Mouse (Mus musculus): ENCODE measurements around the gene Blnk.

Gene Blnk

DNA sequence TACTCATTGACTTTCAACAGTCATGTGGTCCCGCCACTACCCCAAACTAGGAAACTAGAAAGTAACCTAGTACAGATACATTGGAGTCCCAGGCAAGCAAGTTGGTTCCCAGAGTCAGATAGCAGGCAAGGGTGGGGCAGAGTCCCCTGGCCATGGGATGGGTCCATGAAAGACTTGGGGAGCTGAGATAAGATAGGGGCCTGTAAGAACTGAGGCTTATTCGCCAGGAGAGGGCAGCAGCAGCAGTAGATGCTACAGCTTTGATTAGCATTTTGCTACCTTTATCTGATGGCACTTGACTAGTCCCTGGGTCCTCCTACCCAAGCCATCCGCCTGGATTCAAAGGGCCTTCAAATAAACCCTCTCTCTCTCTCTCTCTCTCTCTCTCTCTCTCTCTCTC lies 5.2 kb upstream of the Blnk start:
- no peak for DNase-seq (ENCODE audit: low spot score)

DNA sequence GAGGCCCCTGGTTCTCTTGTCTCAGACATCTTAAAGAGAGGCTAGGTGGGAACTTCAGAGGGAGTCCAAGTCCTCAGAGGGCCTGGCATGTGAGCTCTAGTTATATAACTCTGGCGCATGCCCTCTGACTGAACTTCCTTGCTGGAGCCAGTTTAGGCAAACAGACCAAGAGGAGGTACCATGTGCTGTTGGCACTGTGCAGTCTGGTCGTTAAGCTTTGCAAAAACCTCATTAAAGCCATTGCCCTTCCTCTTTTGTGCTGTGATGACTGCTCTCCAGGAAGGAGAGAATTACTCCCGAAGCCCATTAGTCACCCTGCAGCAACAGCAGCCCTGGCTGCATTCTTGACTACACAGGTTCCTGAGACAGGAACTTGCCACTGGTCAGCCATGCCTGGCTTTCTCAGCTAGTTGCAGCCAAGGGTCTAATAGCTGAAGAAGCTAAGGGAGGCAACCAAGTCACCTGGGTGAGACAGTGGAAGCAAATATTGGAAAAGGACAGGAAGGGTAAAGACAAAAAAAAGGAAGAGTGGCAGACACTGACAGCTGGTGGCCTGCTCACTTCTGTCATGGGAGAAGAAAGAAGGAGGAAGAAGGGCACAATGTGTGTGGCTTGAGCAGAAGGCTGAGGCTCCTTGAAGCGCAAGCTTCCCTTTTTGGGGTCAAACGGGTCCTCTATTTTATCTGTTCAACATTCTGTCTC lies 4.3 kb upstream of the Blnk start:
- no peak for DNase-seq (ENCODE audit: low spot score)

DNA sequence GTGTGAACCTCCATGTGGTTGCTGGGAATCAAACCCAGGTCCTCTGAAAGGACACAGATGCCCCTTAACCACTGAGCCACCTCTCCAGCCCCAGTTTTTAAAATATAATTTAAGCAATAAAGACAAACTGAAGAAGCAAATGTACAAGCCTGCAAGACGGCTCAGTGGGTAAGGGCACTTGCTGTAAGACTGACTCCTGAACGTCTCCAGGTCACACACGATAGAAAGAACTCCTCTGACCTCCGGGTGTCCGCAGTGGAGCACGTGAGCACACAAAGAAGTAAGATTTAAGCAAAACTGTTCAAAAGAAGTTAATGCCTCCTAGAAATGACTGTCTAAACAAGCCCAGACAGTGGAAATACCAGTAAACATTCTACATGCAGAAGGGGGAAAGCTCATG lies 2.4 kb upstream of the Blnk start:
- DNase-seq (ENCODE audit: low spot score): no peak

DNA sequence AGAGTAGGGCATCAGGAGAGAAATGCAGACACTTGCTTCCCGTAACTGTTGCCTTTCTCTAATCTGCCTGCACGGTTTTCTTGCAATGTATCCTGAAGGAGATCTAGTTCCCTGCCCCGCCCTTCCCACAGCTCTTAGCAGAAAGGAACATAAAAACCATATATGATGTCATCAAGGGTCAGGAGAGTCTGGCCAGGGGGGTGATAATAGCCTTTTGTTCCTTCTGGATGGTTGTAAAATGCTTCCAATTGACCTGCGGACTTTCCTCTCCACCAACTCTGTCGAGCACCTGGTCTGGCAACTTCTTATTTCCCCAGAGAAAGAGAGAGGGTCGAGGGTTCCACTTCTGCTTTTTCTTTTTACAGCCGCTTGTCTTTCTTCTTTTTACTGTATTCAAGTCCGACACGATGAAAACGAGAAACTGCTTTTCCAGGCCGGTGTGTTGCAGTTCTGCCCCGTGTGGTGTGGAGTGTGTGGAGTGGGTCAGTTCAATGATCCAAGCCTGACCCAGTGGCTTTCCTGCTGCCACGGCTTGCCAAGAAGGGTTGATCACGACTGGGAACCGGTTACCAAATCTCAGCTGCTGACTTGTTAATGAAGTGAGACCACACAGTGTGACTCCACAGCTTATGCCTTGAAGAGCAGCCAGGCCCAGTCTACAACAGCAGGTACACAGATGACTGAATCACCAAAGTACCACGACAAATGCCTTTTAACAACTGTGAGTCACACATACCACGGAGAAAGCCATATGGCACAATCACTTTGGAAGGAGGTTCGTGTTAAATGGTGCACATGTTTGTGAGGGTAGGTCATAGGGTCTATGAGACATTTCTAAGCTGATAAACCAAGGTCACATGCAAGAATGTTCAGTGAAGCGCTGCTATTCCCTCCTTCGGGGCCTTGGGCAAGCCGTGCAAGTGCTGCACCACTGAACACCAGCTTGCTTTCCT lies 1.4 kb upstream of the Blnk start:
- DNase-seq (ENCODE audit: low spot score): no peak

DNA sequence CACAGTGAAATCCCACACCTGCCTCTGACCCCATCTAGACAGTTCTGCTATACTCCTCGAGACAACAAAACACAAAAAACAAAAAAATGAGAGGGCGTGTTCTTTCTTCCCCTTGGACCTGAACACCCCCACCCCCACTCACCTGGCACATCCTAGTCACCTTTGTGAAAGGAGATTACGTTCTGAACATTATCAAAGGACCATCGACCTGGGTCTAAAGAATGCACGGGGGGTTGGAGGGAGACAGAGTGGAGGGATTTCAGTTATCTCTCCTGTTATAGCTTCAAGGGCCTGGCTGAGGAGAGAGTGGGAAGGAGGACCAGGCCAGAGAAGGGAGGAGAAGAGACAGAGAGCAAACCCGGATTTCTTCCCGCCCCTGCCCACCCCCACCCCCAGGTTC lies 576 bp upstream of the Blnk start:
- DNase-seq (ENCODE audit: low spot score): no peak

DNA sequence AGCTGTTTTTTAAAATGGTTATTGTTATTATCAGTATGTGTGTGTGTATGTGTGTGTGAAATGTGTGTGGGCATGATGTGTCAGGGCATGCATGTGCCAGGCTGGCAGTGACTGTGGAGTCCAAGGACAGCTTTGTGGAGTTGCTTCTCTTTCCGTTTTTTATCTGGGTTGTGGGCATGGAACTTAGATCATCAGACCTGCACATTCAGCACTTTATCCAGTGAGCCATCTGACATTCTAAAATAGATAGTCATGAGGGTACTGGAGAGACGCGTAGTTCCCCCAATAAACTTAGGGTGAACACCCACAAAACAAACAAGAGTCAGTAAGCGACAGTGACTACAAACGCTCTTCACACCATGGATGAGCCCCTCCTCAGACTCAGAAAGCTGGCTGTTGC lies 979 bp downstream of the Blnk start:
- DNase-seq (ENCODE audit: low spot score): no peak

DNA sequence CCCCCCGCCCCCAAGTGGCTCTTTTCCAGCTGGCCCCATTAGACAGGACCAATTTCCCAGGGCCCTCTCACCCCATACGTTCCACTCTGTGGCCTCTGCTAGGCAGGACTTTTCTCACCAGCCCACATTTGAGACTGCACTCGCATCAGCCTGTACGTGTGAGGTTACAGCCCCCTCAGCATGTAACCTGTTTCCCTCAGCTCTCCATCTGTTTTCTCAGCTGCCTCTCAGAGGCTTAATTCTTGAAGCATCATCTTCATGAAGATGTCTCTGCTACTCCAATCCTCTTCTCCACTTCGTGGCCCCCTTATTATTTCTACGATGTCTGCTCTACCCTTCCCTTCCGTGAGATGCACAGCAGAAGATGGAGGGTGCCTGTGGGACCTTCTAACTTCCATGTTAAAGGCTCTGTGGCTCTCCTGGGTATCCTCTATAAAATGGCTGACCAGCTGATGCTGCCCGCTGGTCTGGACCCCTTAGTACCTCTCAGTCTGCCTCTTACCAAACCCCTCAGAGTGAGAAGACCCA lies 1.8 kb downstream of the Blnk start:
- no peak for DNase-seq (ENCODE audit: low spot score)

DNA sequence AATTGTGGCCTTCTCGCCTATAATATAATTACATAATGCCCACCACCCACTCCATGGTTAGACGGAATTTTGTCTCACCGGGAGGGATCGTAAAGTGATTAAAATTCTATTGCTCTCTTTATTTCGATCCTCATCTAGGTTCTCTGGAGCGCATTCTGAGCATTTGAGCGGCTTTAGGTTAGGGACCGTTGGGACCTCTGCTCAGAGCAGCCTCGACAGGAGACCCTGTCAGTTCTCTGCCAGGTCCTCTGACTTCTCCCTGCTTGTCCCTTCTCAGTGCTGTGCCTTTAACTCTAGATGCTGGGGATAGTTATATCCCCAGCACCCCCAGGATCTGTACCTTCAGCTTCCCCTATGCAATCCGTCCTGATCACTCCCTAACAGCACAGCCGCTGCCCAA lies 2.2 kb downstream of the Blnk start:
- DNase-seq (ENCODE audit: low spot score): no peak

DNA sequence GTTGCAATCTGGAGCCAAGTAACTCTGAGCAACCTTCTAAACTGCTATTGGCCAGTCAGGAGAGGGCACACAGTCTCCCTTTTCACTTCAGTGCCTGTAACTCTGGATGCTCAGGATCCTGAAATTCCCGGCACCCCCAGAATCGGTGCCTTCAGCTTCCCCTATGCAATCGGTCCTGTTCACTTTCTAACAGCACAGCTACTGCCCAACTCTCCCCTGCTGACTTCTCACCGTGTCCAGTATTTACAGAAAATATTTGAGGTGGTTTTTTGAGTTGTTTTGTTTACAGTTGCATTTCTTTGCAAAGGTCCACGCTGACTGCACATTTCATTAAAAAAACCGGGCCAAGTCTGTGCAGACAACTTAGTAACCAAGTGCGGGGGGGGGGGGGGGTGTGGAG lies 2.7 kb downstream of the Blnk start:
- DNase-seq (ENCODE audit: low spot score): no peak

DNA sequence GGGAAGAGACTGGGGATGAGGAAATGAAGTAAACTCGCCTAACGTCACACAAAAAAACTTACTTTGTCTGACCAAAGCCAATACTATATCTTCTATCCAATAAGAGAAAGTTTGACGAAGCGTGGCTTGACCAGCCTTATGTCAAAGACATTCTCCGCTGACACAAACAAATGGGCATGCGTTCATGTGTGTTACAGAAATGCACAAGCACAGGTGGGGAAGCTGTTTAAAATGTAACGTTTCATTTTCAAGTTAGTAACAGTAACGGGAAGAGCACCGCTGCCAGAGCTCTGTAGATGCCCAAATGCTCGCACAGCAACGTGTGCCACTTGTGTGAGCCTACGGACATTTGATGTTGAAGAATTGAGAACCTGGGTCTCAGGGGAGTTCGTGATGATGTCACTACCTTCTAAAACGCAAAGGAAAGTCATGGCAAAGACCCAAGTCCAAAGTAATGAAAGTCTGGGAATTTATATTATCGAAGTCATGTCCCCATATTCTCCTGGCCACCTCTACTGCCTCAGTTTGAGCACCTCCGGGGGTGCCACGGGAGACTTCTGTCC lies 3.5 kb downstream of the Blnk start:
- DNase-seq (ENCODE audit: low spot score): no peak

DNA sequence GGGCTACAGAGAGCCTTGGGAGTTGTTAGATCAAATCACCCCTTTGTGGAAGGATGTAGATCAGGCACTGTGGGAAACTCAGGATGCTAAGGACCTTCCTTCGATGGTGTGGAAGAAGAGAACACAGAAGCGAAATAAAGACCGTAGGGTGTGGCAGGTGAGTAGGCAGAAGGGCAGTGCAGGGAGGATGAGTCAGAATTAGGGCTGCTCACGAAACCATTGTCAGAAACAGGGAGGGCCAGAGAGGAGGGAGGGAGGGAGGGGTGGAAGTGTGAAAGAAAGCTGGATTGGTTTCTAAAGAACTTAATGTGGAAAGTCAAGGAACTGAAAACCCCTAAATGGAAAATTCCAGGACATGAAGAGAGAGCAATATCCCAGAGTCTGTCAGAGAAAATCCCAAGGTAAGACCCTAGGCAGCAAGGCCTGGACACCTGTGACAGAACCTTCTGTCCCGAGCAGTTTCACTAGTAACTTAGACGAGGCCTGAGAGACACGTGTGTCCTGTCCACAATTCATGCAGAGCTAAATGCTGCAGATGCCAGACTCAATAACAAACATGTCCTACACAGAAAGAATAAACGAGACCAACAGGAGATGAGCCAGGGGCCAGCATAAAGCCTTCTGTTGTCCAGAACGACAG lies 4.3 kb downstream of the Blnk start:
- DNase-seq (ENCODE audit: low spot score): no peak

DNA sequence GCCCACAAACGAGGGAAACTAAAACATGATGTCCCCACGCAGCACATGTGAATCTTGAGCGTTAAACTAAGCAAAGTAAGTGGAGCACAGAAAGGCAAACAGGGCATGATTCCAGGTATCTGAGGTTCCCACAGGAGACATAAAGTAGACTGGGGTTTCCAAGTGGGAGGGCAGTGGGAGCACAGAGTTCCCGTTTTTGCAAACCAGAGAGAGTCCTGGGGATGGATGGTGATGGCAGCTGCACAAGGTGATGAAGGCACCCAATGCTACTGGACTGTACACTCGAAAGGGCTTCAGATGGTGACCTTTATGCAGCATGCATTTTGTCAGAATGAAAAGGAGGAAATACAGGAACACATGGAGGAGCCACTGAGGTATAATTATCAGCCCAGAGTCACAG lies 5.5 kb downstream of the Blnk start:
- DNase-seq (ENCODE audit: low spot score): no peak

DNA sequence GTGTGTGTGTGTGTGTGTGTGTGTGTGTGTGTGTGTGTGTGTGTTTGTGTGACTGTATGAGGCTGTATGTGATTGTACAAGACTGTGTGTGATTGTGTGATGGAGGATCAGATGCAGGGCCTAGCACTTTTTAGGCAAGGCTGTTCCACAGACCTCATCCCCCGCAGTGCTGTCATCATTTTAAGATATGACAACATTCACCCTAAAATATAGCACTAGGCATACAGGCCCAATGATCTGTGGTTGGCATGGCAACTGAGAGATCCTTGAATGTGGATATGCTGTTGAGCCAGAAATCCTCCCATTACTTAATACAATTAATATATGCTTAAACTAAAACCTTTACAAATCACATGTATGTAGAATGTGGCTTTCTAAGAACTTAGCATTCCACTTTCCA lies 9.8 kb downstream of the Blnk start:
- no peak for DNase-seq (ENCODE audit: low spot score)

DNA sequence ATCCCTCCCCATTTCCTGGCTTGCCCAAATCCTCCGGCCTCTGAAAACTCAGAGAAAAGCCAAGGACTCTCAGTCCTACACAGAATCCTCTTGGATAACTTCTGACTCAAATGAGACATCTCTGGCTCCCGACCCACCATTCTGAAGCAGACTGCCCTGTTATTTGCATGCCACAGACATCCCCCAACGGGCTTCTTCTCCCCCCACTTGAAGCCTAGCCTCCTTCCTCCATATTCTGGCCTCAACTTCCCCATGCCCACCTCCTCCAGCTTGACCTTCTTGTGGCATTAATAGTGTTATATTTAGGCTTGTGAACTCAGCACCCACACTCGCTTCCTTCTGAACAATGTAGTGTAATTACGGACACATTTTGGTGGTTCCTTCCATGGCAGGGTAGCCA lies 13.7 kb downstream of the Blnk start:
- no peak for DNase-seq (ENCODE audit: low spot score)

DNA sequence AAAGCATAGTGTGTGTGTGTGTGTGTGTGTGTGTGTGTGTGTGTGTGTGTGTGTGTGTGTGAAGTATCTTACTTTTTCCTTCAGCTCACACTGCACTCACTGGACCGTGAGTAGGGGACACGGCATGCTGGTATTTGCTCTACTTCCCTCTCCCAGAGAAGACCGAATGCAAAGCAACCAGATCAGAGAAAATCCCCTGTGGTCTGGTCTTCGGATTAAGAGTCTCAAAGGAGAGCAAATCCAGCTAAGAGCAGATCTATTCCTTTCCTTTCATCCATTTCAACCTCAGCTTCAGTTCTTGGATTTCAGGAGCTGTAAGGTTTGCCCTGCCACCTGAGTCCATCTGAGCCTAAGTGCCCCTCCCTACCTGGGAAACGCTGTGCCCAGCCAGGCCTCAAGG lies 16.3 kb downstream of the Blnk start:
- DNase-seq (ENCODE audit: low spot score): no peak

DNA sequence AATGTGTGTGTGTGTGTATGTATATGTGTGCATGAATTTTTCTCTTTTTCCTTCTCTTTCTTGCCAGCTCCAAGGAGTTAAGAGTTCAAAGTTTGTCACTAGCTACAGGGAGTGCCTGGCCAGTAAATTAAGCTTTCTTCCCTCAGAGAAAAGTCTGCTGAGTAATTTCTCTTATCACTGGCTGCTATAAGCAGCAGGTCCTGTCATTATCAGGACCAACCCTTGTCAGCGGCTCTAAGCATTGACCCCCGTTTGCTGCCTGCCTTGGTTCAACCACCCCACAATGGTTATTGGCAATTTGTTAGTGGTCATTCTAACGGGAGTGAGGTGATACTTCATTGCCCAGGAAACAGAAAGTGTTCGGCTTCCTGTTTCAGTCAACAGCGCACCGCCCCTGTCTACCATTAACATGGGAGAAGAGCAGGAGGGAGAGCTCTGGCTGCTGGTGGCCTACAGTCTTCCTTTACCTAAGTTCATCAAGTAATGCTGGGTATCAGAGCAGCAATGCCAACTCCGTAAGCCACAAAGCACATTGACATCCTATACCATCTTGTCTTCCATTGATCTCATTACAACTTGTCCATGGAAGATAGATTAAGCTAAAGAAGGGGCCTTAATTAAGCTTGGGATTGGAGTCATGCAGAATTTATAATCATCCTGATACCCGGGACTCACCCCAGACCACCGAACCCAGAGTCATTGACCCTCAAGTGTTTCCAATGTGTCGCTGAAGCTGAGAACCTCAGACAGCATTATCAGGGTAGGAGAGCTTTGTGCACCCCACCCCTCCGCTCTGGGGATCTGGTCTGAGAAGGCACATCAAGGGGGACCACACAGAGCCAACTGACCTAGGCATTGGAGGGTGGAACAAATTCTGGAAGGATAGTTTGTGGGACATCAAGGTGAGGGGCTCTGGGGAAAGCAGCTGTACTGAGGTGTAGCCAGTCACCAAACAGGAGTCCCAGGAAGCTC lies 17.1 kb downstream of the Blnk start:
- DNase-seq (ENCODE audit: low spot score): no peak

DNA sequence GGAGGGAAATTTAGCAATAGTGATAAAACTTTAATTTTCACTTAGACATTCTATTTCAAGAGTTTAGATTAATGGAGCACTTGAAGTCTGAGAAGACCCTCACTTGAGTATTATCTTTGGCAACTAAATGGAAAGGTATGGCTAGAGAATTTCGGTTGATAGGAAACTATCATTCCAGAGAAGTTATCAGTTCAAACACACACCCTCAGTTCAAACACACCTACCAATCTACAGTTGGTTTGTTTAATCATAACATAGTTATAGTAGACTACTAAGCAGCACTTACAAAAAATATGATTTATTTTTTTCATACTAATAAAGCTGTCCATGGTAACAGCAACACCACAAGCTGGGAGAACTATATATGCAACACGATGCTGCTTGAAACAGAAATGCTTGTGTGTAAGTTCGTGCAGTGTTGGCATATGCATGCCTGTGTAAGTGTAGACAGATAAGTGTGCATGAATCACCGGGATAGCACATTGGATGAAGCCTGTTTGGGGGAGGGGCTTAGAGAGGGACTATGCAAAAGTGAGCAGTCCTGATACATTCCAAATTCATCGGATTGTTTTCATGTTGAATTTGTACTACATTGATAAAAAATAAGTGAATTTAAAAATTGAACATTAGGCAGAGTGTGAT lies 22.9 kb downstream of the Blnk start:
- DNase-seq (ENCODE audit: low spot score): no peak

DNA sequence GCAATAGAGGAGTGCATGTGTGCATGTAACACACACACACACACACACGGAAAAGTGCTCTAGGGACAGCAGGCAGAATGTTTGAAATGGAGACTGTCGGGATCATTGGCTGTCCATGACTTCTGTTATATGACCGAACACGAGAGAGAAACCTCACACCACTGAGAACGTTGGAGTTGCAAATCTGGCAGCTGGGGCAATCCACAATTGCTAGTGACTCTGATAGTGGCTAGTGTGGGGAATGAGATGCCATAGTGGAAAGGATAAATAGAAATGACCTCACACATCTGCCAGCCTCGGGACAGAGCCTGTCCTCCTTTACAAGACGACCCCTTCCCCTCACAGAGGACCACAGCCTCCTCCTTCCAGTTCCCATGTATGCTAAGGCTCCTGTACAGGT lies 23.6 kb downstream of the Blnk start:
- no peak for DNase-seq (ENCODE audit: low spot score)

DNA sequence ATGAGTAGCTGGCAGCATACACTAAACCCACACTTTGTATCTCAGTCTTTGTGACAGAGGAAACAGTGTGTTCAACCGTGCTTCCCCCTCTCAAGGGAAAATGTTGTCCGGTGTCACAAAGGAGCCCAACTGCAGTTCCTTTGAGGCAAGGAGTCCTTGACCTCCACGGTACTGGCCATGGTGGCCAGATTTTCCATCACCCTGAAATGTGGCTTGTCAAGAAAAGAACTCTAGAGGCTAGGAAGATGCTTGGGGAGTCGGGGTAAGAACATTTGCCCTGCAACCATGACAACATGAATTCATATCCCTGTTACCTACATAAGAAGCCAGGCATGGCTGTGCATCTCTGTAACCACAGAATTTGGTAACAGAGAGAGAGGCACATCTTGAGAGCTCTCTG lies 24.0 kb downstream of the Blnk start:
- DNase-seq (ENCODE audit: low spot score): no peak

DNA sequence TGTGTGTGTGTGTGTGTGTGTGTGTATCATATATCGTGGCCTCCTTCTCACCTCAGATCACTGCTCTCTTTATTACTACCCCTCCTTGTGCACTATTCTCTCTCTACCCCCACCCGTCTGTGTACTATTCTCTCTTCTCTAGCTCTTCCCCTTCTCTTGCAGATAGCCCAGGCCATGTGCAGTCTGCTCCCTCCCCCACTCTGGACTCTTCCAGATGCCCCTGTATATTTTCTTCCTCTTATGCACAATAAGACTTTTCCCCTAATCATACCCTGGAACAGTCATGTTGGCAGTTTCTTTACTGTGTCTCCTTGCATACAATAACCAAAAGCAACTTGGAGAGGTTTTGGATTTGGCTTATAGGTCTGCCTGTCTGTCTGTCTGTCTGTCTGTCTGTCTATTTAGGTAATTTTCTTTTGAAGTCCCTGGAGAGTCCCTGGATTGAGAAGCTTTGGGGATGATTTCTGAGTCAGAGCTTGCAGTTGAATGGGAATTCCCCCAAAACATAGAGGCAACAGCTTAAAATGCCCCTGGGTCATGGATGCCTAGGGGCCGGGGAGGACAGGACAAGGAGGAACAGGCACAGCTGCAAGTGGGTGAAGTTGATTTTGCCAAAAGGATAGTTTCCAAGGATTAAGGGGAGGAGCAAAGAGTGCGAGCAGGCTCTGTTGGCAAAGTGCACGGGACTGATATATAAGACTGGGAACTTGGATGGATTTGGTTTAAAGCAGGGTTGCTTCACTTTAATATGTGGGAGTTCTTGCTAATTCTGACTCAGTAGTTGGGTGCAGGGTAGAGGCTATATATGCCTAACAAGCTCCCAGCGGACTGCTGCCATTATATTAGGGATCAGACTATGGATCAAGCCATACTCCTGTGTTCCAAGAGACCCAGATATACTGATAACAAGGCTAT lies 29.1 kb downstream of the Blnk start:
- no peak for DNase-seq (ENCODE audit: low spot score)

Measured in layer of hippocampus, adult 9-10 months (tissue).